Mouse (Mus musculus): ENCODE measurements at regions not wholly inside any gene's neighbourhood (a gene's known extent, or its start where the extent isn't known, plus 50 kb on each side); places are given as distances from the start of the nearest gene placed in this dataset.
A peak's percentile ranks its signal among the peaks of the same experiment; 100 is the strongest.

GRCm38 (mm10) chr7:75998853-75999252 is 150.7 kb downstream of the Klhl25 start:
- Histone ChIP-seq H3K4me3 (no peak overlapping the region), H3K4me2 (replicated peaks) (no peak overlapping the region), H3K27ac (replicated peaks) (peak overlapping the region; percentile 46), H3K4me1 (peaks cover 14% of the 10 kb centered on the region), H3K36me3 (no peaks in the 10 kb centered on the region), H3K9ac (replicated peaks) (0 out of 2 replicates have a peak overlapping the region, but pooled peaks have one; percentile 7), H3K27me3 (no peaks in the 10 kb centered on the region), H3K9me3 (no peaks in the 10 kb centered on the region)
- WGBS: 15% methylated on average over 5 of the region's 5 CpGs
- ATAC-seq (ENCODE audit: low FRiP score, low read depth): peak; percentile 92

- peak; percentile 59; the same call in 1 of the 2 replicates for ATAC-seq (ENCODE audit: low FRiP score, low read depth)
- no peaks in the 10 kb centered on the region for H3K27me3 ChIP-seq
- no peak overlapping the region for H3K4me3 ChIP-seq
- no peak overlapping the region for H3K4me2 ChIP-seq (replicated peaks)
- H3K9me3 ChIP-seq: no peaks in the 10 kb centered on the region
- H3K27ac ChIP-seq (replicated peaks): peak overlapping the region; percentile 46; the same call in 1 of the 2 replicates
- peaks cover 14% of the 10 kb centered on the region for H3K4me1 ChIP-seq
- H3K36me3 ChIP-seq: no peaks in the 10 kb centered on the region
- H3K9ac ChIP-seq (replicated peaks): no peak overlapping the region
- 84% methylated on average over 2 of the region's 2 CpGs for WGBS
These were observed 151.3 kb downstream of the Klhl25 start for GRCm38 (mm10) chr7:75999324-75999907.

GRCm38 (mm10) chr7:76001012-76001411 is 152.9 kb downstream of the Klhl25 start:
- peaks cover 14% of the 10 kb centered on the region for H3K4me1 ChIP-seq
- no peak overlapping the region for H3K27ac ChIP-seq (replicated peaks)
- H3K9ac ChIP-seq (replicated peaks): no peak overlapping the region
- WGBS: 91% methylated on average over 1 of the region's 1 CpGs
- H3K27me3 ChIP-seq: no peaks in the 10 kb centered on the region
- no peaks in the 10 kb centered on the region for H3K36me3 ChIP-seq
- no peaks in the 10 kb centered on the region for H3K9me3 ChIP-seq
- H3K4me2 ChIP-seq (replicated peaks): no peak overlapping the region
- H3K4me3 ChIP-seq: no peak overlapping the region
- ATAC-seq (ENCODE audit: low FRiP score, low read depth): no peak

- no peaks in the 10 kb centered on the region for H3K36me3 ChIP-seq
- H3K27ac ChIP-seq (replicated peaks): no peak overlapping the region
- no peaks in the 10 kb centered on the region for H3K4me1 ChIP-seq
- no peak overlapping the region for H3K4me3 ChIP-seq
- H3K4me2 ChIP-seq (replicated peaks): no peak overlapping the region
- no peak for ATAC-seq (ENCODE audit: low FRiP score, low read depth)
- 70% methylated on average over 6 of the region's 6 CpGs for WGBS
- H3K27me3 ChIP-seq: no peaks in the 10 kb centered on the region
- no peak overlapping the region for H3K9ac ChIP-seq (replicated peaks)
- H3K9me3 ChIP-seq: no peaks in the 10 kb centered on the region
These were observed 160.1 kb downstream of the Klhl25 start for GRCm38 (mm10) chr7:76008226-76008625.

GRCm38 (mm10) chr7:76047743-76048142 is 181.9 kb upstream of the Agbl1 start:
- no peak overlapping the region for H3K27ac ChIP-seq (replicated peaks)
- H3K4me3 ChIP-seq: no peak overlapping the region
- 87% methylated on average over 3 of the region's 3 CpGs for WGBS
- no peaks in the 10 kb centered on the region for H3K9me3 ChIP-seq
- no peak overlapping the region for H3K4me2 ChIP-seq (replicated peaks)
- no peak for ATAC-seq (ENCODE audit: low FRiP score, low read depth)
- H3K4me1 ChIP-seq: no peaks in the 10 kb centered on the region
- no peak overlapping the region for H3K9ac ChIP-seq (replicated peaks)
- no peaks in the 10 kb centered on the region for H3K36me3 ChIP-seq
- no peaks in the 10 kb centered on the region for H3K27me3 ChIP-seq

- no peak overlapping the region for H3K27ac ChIP-seq (replicated peaks)
- H3K4me1 ChIP-seq: no peaks in the 10 kb centered on the region
- no peaks in the 10 kb centered on the region for H3K27me3 ChIP-seq
- H3K9ac ChIP-seq (replicated peaks): no peak overlapping the region
- 87% methylated on average over 2 of the region's 2 CpGs for WGBS
- no peaks in the 10 kb centered on the region for H3K9me3 ChIP-seq
- H3K4me3 ChIP-seq: no peak overlapping the region
- H3K4me2 ChIP-seq (replicated peaks): no peak overlapping the region
- no peak for ATAC-seq (ENCODE audit: low FRiP score, low read depth)
- no peaks in the 10 kb centered on the region for H3K36me3 ChIP-seq
These were observed 180.3 kb upstream of the Agbl1 start for GRCm38 (mm10) chr7:76049342-76049741.

GRCm38 (mm10) chr7:76053843-76054242 is 175.8 kb upstream of the Agbl1 start:
- no peak overlapping the region for H3K4me2 ChIP-seq (replicated peaks)
- no peak overlapping the region for H3K27ac ChIP-seq (replicated peaks)
- WGBS: 72% methylated on average over 3 of the region's 3 CpGs
- no peaks in the 10 kb centered on the region for H3K9me3 ChIP-seq
- H3K4me3 ChIP-seq: no peak overlapping the region
- no peaks in the 10 kb centered on the region for H3K27me3 ChIP-seq
- no peaks in the 10 kb centered on the region for H3K36me3 ChIP-seq
- no peak for ATAC-seq (ENCODE audit: low FRiP score, low read depth)
- no peak overlapping the region for H3K9ac ChIP-seq (replicated peaks)
- H3K4me1 ChIP-seq: no peaks in the 10 kb centered on the region

- no peak overlapping the region for H3K27ac ChIP-seq (replicated peaks)
- no peak overlapping the region for H3K4me3 ChIP-seq
- 79% methylated on average over 1 of the region's 1 CpGs for WGBS
- no peaks in the 10 kb centered on the region for H3K27me3 ChIP-seq
- ATAC-seq (ENCODE audit: low FRiP score, low read depth): no peak
- no peaks in the 10 kb centered on the region for H3K4me1 ChIP-seq
- no peak overlapping the region for H3K9ac ChIP-seq (replicated peaks)
- no peaks in the 10 kb centered on the region for H3K9me3 ChIP-seq
- no peaks in the 10 kb centered on the region for H3K36me3 ChIP-seq
- no peak overlapping the region for H3K4me2 ChIP-seq (replicated peaks)
These were observed 130.5 kb upstream of the Agbl1 start for GRCm38 (mm10) chr7:76099149-76099548.

- no peaks in the 10 kb centered on the region for H3K9me3 ChIP-seq
- H3K27ac ChIP-seq (replicated peaks): no peak overlapping the region
- no peaks in the 10 kb centered on the region for H3K27me3 ChIP-seq
- no peak overlapping the region for H3K4me3 ChIP-seq
- 0 out of 2 replicates have a peak, but pooled peaks cover 4% of the 10 kb centered on the region for H3K4me1 ChIP-seq
- no peaks in the 10 kb centered on the region for H3K36me3 ChIP-seq
- no peak overlapping the region for H3K9ac ChIP-seq (replicated peaks)
- WGBS: 43% methylated on average over 8 of the region's 8 CpGs
- H3K4me2 ChIP-seq (replicated peaks): no peak overlapping the region
- ATAC-seq (ENCODE audit: low FRiP score, low read depth): peak; percentile 58
These were observed 108.3 kb upstream of the Agbl1 start for GRCm38 (mm10) chr7:76121242-76121844.

GRCm38 (mm10) chr7:76127641-76128111 is 102.0 kb upstream of the Agbl1 start:
- ATAC-seq (ENCODE audit: low FRiP score, low read depth): no peak
- 69% methylated on average over 2 of the region's 2 CpGs for WGBS
- Histone ChIP-seq H3K27me3 (no peaks in the 10 kb centered on the region), H3K36me3 (no peaks in the 10 kb centered on the region), H3K4me3 (no peak overlapping the region), H3K9me3 (no peaks in the 10 kb centered on the region), H3K4me1 (no peaks in the 10 kb centered on the region), H3K4me2 (replicated peaks) (no peak overlapping the region), H3K27ac (replicated peaks) (no peak overlapping the region), H3K9ac (replicated peaks) (no peak overlapping the region)

GRCm38 (mm10) chr7:76142455-76142854 is 87.2 kb upstream of the Agbl1 start:
- WGBS: 81% methylated on average over 4 of the region's 4 CpGs
- H3K27me3 ChIP-seq: no peaks in the 10 kb centered on the region
- H3K9ac ChIP-seq (replicated peaks): no peak overlapping the region
- H3K4me2 ChIP-seq (replicated peaks): no peak overlapping the region
- no peak overlapping the region for H3K4me3 ChIP-seq
- H3K4me1 ChIP-seq: no peaks in the 10 kb centered on the region
- H3K36me3 ChIP-seq: no peaks in the 10 kb centered on the region
- no peaks in the 10 kb centered on the region for H3K9me3 ChIP-seq
- no peak for ATAC-seq (ENCODE audit: low FRiP score, low read depth)
- no peak overlapping the region for H3K27ac ChIP-seq (replicated peaks)

GRCm38 (mm10) chr7:76146385-76146784 is 83.3 kb upstream of the Agbl1 start:
- no peak for ATAC-seq (ENCODE audit: low FRiP score, low read depth)
- Histone ChIP-seq H3K27me3 (no peaks in the 10 kb centered on the region), H3K4me2 (replicated peaks) (no peak overlapping the region), H3K9ac (replicated peaks) (no peak overlapping the region), H3K36me3 (no peaks in the 10 kb centered on the region), H3K27ac (replicated peaks) (no peak overlapping the region), H3K4me3 (no peak overlapping the region), H3K4me1 (no peaks in the 10 kb centered on the region), H3K9me3 (no peaks in the 10 kb centered on the region)

GRCm38 (mm10) chr7:76156869-76157268 is 72.8 kb upstream of the Agbl1 start:
- H3K4me1 ChIP-seq: no peaks in the 10 kb centered on the region
- H3K9me3 ChIP-seq: no peaks in the 10 kb centered on the region
- no peak overlapping the region for H3K4me2 ChIP-seq (replicated peaks)
- no peak overlapping the region for H3K27ac ChIP-seq (replicated peaks)
- no peak for ATAC-seq (ENCODE audit: low FRiP score, low read depth)
- H3K4me3 ChIP-seq: no peak overlapping the region
- no peaks in the 10 kb centered on the region for H3K27me3 ChIP-seq
- H3K36me3 ChIP-seq: no peaks in the 10 kb centered on the region
- WGBS: 45% methylated on average over 8 of the region's 8 CpGs
- no peak overlapping the region for H3K9ac ChIP-seq (replicated peaks)
